Mouse (Mus musculus): Measurements from ENCODE around the gene Mab21l1. TPM values are rescaled to one million over a fixed set of nuclear protein-coding genes. Genes with fewer than 3 reads are reported as not detected.

Mab21l1 gene
- polyA plus RNA-seq, 1 experiment = not detected

DNA sequence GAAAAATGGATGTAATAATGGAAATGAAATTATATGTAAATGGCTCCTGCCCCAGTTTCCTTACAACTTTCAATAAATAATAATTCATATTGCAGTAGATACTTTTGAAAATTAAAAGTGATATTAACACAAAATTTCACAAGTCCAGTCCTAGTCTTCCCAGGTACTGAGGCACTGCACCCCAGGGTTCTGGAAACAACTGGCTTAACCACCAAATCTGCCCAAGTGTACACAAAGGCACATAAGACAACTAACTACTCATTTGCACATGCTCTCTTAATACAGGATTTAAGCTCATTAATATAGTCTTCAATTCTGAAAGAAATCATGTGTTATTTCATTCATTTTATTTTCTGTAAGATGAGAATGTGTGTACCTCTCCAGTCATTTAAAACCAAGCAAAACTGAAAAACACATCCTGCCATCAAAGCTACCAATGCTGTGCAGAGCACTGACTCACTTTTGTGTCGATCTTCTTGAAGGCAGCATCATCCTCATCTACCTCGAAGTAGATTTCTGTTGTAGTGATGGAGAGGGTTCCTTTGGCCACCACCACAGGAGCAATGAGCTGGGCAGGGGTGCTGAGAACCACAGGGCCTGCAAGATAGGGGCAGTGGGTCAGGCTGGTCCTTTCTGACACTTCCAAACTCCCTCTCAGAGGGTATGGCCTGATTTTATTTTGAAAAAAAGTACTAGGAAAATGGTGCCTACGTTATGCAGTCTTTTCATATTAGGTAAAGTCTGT is 3.8 kb downstream of the Mab21l1 start:
- no peak for DNase-seq
- peaks cover 8% of the 10 kb centered on the region; the same call in 1 of the 2 replicates for H3K4me1 ChIP-seq (replicated peaks; ENCODE audit: control insufficient read depth, insufficient read depth, low read length)
- no peaks in the 10 kb centered on the region for H3K36me3 ChIP-seq (ENCODE audit: control insufficient read depth, insufficient read depth, low read length)
- WGBS = 79% methylated on average over 3 of the region's 3 CpGs
- H3K27ac ChIP-seq (ENCODE audit: control insufficient read depth, insufficient read depth, low read length) = no peak overlapping the region
- peaks cover 29% of the 10 kb centered on the region for H3K27me3 ChIP-seq (ENCODE audit: control insufficient read depth, insufficient read depth, low read length)
- TF ChIP-seq CTCF (IDR thresholded peaks at IDR 0.05; ENCODE audit: borderline replicate concordance, control insufficient read depth, extremely low read depth, insufficient read depth, low read length, poor library complexity) (no peak), POLR2A (IDR thresholded peaks at IDR 0.05; ENCODE audit: control insufficient read depth, extremely low read depth, insufficient read depth, low read length, poor library complexity) (no peak)
- no peak overlapping the region for H3K4me3 ChIP-seq (ENCODE audit: control insufficient read depth, insufficient read depth, low read length)

GRCm38 (mm10) chr3:55786835-55787486 is 4.7 kb downstream of the Mab21l1 start:
- H3K4me3 ChIP-seq (ENCODE audit: control insufficient read depth, insufficient read depth, low read length) = no peak overlapping the region
- DNase-seq = no peak

DNA sequence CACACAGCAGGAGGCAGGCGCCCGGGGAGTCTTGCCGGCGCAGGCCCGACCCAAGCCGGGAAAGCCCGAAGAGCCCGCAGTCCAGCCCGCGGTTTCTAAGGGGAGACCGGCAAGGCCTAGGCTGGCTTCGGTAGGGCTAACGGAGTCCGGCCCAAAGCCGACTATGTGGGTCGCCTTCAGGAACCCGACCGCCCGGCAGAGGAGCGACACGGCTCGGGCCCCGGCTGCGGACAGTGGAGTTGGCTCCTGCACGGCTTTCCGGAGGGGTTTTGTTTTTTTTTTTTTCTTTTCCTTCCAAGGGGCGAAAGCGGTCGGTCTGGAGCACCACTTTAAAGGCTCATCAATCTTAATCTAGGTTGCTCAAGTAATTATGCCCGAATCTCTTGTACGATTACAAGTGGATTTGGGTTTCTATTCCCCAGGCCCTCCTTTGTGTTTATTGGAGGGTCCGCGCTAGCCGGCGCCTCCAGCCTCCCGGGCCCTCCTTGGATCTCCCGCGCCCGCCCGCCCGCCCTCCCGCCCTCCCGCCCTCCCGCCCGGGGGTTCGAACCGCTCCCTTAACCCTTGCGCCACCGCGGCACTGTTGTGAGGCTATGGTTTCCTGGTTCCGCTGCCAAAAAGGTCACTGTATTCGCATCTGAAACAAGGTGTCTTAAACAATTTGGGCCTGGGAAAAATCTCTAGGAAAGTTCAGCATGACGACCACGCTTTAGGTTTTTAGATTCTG is 5.3 kb downstream of the Mab21l1 start:
- H3K4me1 ChIP-seq (replicated peaks; ENCODE audit: control insufficient read depth, insufficient read depth, low read length) = peaks cover 7% of the 10 kb centered on the region; the same call in 1 of the 2 replicates
- H3K27ac ChIP-seq (ENCODE audit: control insufficient read depth, insufficient read depth, low read length) = no peak overlapping the region
- no peak for DNase-seq
- 2% methylated on average over 52 of the region's 54 CpGs for WGBS
- H3K27me3 ChIP-seq (ENCODE audit: control insufficient read depth, insufficient read depth, low read length) = peaks cover 20% of the 10 kb centered on the region
- no peak overlapping the region for H3K4me3 ChIP-seq (ENCODE audit: control insufficient read depth, insufficient read depth, low read length)
- H3K36me3 ChIP-seq (ENCODE audit: control insufficient read depth, insufficient read depth, low read length) = no peaks in the 10 kb centered on the region
- no peak for TF ChIP-seq CTCF (IDR thresholded peaks at IDR 0.05; ENCODE audit: borderline replicate concordance, control insufficient read depth, extremely low read depth, insufficient read depth, low read length, poor library complexity)
- no peak for TF ChIP-seq POLR2A (IDR thresholded peaks at IDR 0.05; ENCODE audit: control insufficient read depth, extremely low read depth, insufficient read depth, low read length, poor library complexity)

More at GRCm38 (mm10) chr3:55786835-55787486, 4.7 kb downstream of the Mab21l1 start:
- H3K27me3 ChIP-seq (ENCODE audit: control insufficient read depth, insufficient read depth, low read length) = peaks cover 26% of the 10 kb centered on the region
- H3K27ac ChIP-seq (ENCODE audit: control insufficient read depth, insufficient read depth, low read length) = no peak overlapping the region
- H3K36me3 ChIP-seq (ENCODE audit: control insufficient read depth, insufficient read depth, low read length) = no peaks in the 10 kb centered on the region
- H3K4me1 ChIP-seq (replicated peaks; ENCODE audit: control insufficient read depth, insufficient read depth, low read length) = peaks cover 8% of the 10 kb centered on the region; the same call in 1 of the 2 replicates
- 65% methylated on average over 17 of the region's 17 CpGs for whole genome bisulfite sequencing
- no peak for TF ChIP-seq CTCF (IDR thresholded peaks at IDR 0.05; ENCODE audit: borderline replicate concordance, control insufficient read depth, extremely low read depth, insufficient read depth, low read length, poor library complexity)
- no peak for TF ChIP-seq POLR2A (IDR thresholded peaks at IDR 0.05; ENCODE audit: control insufficient read depth, extremely low read depth, insufficient read depth, low read length, poor library complexity)

DNA sequence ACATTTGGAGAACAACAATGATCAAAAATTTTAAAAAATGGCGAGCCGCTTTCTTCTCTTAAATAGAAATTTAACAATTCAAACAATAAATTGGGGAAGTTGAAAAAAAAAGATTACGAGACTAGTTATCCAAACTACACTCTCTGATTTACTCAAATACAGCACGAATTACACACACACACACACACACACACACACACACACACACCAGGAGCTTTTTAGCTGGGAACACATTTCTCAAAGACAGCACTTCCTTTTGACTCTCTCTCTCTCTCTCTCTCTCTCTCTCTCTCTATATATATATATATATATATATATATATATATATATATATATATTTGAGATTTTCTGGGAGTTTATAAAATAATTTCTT is 5.9 kb downstream of the Mab21l1 start:
- no peak for DNase-seq
- H3K4me3 ChIP-seq (ENCODE audit: control insufficient read depth, insufficient read depth, low read length) = no peak overlapping the region
- H3K27me3 ChIP-seq (ENCODE audit: control insufficient read depth, insufficient read depth, low read length) = peaks cover 15% of the 10 kb centered on the region
- TF ChIP-seq CTCF (IDR thresholded peaks at IDR 0.05; ENCODE audit: borderline replicate concordance, control insufficient read depth, extremely low read depth, insufficient read depth, low read length, poor library complexity) (no peak), POLR2A (IDR thresholded peaks at IDR 0.05; ENCODE audit: control insufficient read depth, extremely low read depth, insufficient read depth, low read length, poor library complexity) (no peak)
- 0 out of 2 replicates have a peak, but pooled peaks cover 3% of the 10 kb centered on the region for H3K4me1 ChIP-seq (replicated peaks; ENCODE audit: control insufficient read depth, insufficient read depth, low read length)
- no peak overlapping the region for H3K27ac ChIP-seq (ENCODE audit: control insufficient read depth, insufficient read depth, low read length)
- WGBS = 14% methylated on average over 4 of the region's 4 CpGs
- no peaks in the 10 kb centered on the region for H3K36me3 ChIP-seq (ENCODE audit: control insufficient read depth, insufficient read depth, low read length)

DNA sequence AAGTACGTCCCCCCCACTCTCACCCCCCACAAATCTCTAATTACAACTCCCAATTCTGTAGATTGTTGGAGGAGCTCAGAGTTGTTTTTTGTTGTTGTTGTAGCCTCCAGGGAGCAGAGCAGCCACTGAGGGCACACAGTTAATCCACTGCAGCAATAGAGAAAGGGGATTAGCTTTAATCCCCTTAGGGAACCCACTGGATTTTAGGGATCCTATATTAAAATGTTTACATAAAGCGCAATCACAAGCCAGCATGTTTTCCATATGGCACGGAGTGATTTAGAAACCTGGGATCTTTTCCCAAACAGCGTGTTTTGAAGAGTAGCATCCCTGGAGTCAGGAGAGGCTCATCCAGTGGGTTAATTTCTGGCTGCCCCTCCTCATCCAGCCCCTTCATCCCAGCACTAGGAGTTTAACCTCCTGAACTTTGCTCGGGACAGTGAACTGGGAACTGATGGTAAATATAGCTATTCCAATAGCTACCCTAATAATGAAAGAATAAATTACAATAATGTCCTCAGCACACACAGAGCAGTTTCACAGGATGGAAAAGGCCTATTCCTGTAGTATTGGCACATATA is 6.4 kb downstream of the Mab21l1 start:
- 95% methylated on average over 5 of the region's 5 CpGs for WGBS
- H3K4me1 ChIP-seq (replicated peaks; ENCODE audit: control insufficient read depth, insufficient read depth, low read length) = no peaks in the 10 kb centered on the region
- no peak overlapping the region for H3K4me3 ChIP-seq (ENCODE audit: control insufficient read depth, insufficient read depth, low read length)
- peaks cover 10% of the 10 kb centered on the region for H3K27me3 ChIP-seq (ENCODE audit: control insufficient read depth, insufficient read depth, low read length)
- no peaks in the 10 kb centered on the region for H3K36me3 ChIP-seq (ENCODE audit: control insufficient read depth, insufficient read depth, low read length)
- no peak overlapping the region for H3K27ac ChIP-seq (ENCODE audit: control insufficient read depth, insufficient read depth, low read length)
- no peak for TF ChIP-seq POLR2A (IDR thresholded peaks at IDR 0.05; ENCODE audit: control insufficient read depth, extremely low read depth, insufficient read depth, low read length, poor library complexity)
- TF ChIP-seq CTCF (IDR thresholded peaks at IDR 0.05; ENCODE audit: borderline replicate concordance, control insufficient read depth, extremely low read depth, insufficient read depth, low read length, poor library complexity) = no peak
- no peak for DNase-seq

GRCm38 (mm10) chr3:55789856-55790255 is 7.5 kb downstream of the Mab21l1 start:
- Histone ChIP-seq H3K4me1 (replicated peaks; ENCODE audit: control insufficient read depth, insufficient read depth, low read length) (no peaks in the 10 kb centered on the region), H3K4me3 (ENCODE audit: control insufficient read depth, insufficient read depth, low read length) (no peak overlapping the region), H3K27me3 (ENCODE audit: control insufficient read depth, insufficient read depth, low read length) (peaks cover 5% of the 10 kb centered on the region), H3K36me3 (ENCODE audit: control insufficient read depth, insufficient read depth, low read length) (no peaks in the 10 kb centered on the region), H3K27ac (ENCODE audit: control insufficient read depth, insufficient read depth, low read length) (no peak overlapping the region)
- DNase-seq = no peak
- 64% methylated on average over 2 of the region's 2 CpGs for WGBS
- TF ChIP-seq CTCF (IDR thresholded peaks at IDR 0.05; ENCODE audit: borderline replicate concordance, control insufficient read depth, extremely low read depth, insufficient read depth, low read length, poor library complexity) (no peak), POLR2A (IDR thresholded peaks at IDR 0.05; ENCODE audit: control insufficient read depth, extremely low read depth, insufficient read depth, low read length, poor library complexity) (no peak)

Measured in thymus, adult 2 months (tissue).